Mouse (Mus musculus) myocyte (in vitro differentiated cells): ENCODE measurements around the gene Pou3f1.
"Not testable (repeated sequence)": the region's sequence is repeated elsewhere in the genome, so short reads cannot be mapped to it uniquely, and the experiment has no call there.

ENCODE experiments used
- CEBPB ChIP-seq: IDR thresholded peaks from 2 replicates; pipeline ENCODE4 v1.6.1; 2011; ENCODE audit warnings: mild to moderate bottlenecking, moderate library complexity; ENCODE audit not compliant: poor library complexity, insufficient read depth, severe bottlenecking
- E2F4 ChIP-seq: IDR thresholded peaks from one replicate; pipeline ENCODE4 v1.6.1; 2011; ENCODE audit warnings: mild to moderate bottlenecking, control low read depth, moderate library complexity; ENCODE audit not compliant: insufficient read depth
- MAX ChIP-seq: IDR thresholded peaks from one replicate; pipeline ENCODE4 v1.6.1; 2011; ENCODE audit warnings: low read depth, mild to moderate bottlenecking, control low read depth
- MYOD1 ChIP-seq, 3 experiments: IDR thresholded peaks; one replicate each; pipeline ENCODE4 v1.6.1; 2011; ENCODE audit warnings: control low read depth in 2 of 3, low read depth in 2 of 3, mild to moderate bottlenecking in 2 of 3, moderate library complexity in 1 of 3; ENCODE audit not compliant: insufficient read length in 2 of 3, control insufficient read depth in 1 of 3
- MYOG ChIP-seq, 3 experiments: IDR thresholded peaks; one replicate each; pipeline ENCODE4 v1.6.1; 2011; ENCODE audit warnings: control low read depth in 2 of 3, low read depth in 2 of 3, mild to moderate bottlenecking in 2 of 3; ENCODE audit not compliant: insufficient read length in 2 of 3, control insufficient read depth in 1 of 3, insufficient read depth in 1 of 3
- POLR2A ChIP-seq: IDR thresholded peaks from one replicate; pipeline ENCODE4 v1.6.1; 2011; ENCODE audit warnings: low read depth, mild to moderate bottlenecking, control low read depth, moderate library complexity; ENCODE audit not compliant: insufficient read length
- TCF12 ChIP-seq: IDR thresholded peaks from one replicate; pipeline ENCODE4 v1.6.1; 2011; ENCODE audit warnings: mild to moderate bottlenecking, control low read depth; ENCODE audit not compliant: poor library complexity, insufficient read depth, severe bottlenecking
- USF1 ChIP-seq: IDR thresholded peaks from one replicate; pipeline ENCODE4 v1.6.1; 2011; ENCODE audit warnings: low read depth, mild to moderate bottlenecking, control low read depth, moderate library complexity

DNA sequence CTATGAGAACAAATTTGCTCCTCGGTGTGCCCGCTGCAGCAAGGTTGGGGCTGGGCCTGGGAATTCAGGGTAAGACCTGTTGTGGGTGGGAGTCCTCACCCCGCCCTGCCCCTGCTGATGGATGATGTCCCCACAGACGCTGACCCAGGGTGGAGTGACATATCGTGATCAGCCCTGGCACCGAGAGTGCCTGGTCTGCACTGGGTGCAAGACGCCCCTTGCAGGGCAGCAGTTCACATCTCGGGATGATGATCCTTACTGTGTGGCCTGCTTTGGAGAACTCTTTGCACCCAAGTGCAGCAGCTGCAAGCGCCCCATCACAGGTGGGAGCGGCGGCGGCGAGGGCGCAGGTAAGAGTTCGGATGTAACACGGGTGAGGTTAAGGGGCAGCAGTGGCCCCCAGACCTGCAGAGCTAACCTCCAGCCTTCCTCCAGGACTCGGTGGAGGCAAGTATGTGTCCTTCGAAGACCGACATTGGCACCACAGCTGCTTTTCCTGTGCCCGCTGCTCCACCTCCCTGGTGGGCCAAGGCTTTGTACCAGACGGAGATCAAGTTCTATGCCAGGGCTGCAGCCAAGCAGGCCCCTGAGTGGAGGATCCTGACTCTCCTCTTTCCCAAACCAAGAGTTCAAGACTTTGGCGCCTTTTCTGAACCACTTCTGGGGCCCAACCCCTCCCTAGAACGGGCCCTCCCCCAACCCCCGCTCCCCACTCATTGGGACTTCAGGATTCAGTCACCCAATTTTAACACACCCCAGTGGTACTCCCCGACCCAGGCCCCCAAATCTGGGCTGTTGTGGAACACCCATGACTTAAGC lies 51.0 kb downstream of the Pou3f1 start:
- peak; percentile 12 for TF ChIP-seq POLR2A
- not testable (repeated sequence) for TF ChIP-seq E2F4; CEBPB; MYOG (IDR thresholded peaks at IDR 0.05; ENCODE audit: control insufficient read depth in 1 of 3, insufficient read depth in 1 of 3, insufficient read length in 2 of 3, low read depth in 2 of 3); MAX; USF1; MYOD1 (IDR thresholded peaks at IDR 0.05; ENCODE audit: control insufficient read depth in 1 of 3, insufficient read length in 2 of 3, low read depth in 2 of 3); TCF12
